Mouse (Mus musculus): ENCODE data around the gene Hs2st1. TPM values are rescaled to one million over a fixed set of nuclear protein-coding genes. Genes with fewer than 3 reads are reported as not detected.

Gene Hs2st1
- polyA plus RNA-seq, 1 experiment from 2014 or later, result 16.3 TPM

GRCm38 (mm10) chr3:144408953-144409352 lies 161.0 kb downstream of the Hs2st1 start:
- WGBS, result 97% methylated on average over 1 of the region's 1 CpGs
- no peak for ATAC-seq
- no peak overlapping the region for H3K4me2 ChIP-seq (ENCODE audit: low read length)
- H3K4me1 ChIP-seq (replicated peaks; ENCODE audit: control insufficient read depth, insufficient read depth, low read length), result peaks cover 22% of the 10 kb centered on the region
- no peak overlapping the region for H3K4me3 ChIP-seq (replicated peaks; ENCODE audit: low read length)
- no peak overlapping the region for H3K9ac ChIP-seq (replicated peaks; ENCODE audit: low read depth, low read length)
- H3K27me3 ChIP-seq (replicated peaks; ENCODE audit: control insufficient read depth, insufficient read depth, low read length), result no peaks in the 10 kb centered on the region
- no peak overlapping the region for H3K27ac ChIP-seq (ENCODE audit: low read length)
- H3K36me3 ChIP-seq (ENCODE audit: control insufficient read depth, insufficient read depth), result no peaks in the 10 kb centered on the region
- H3K9me3 ChIP-seq (ENCODE audit: control insufficient read depth, low read length), result no peaks in the 10 kb centered on the region

GRCm38 (mm10) chr3:144405331-144405730 lies 164.7 kb downstream of the Hs2st1 start:
- no peak overlapping the region for H3K4me3 ChIP-seq (replicated peaks; ENCODE audit: low read length)
- H3K27me3 ChIP-seq (replicated peaks; ENCODE audit: control insufficient read depth, insufficient read depth, low read length), result no peaks in the 10 kb centered on the region
- no peaks in the 10 kb centered on the region for H3K36me3 ChIP-seq (ENCODE audit: control insufficient read depth, insufficient read depth)
- no peak for ATAC-seq
- H3K27ac ChIP-seq (ENCODE audit: low read length), result no peak overlapping the region
- 74% methylated on average over 11 of the region's 11 CpGs for WGBS
- H3K4me2 ChIP-seq (ENCODE audit: low read length), result no peak overlapping the region
- H3K9ac ChIP-seq (replicated peaks; ENCODE audit: low read depth, low read length), result no peak overlapping the region
- H3K4me1 ChIP-seq (replicated peaks; ENCODE audit: control insufficient read depth, insufficient read depth, low read length), result no peaks in the 10 kb centered on the region
- H3K9me3 ChIP-seq (ENCODE audit: control insufficient read depth, low read length), result no peaks in the 10 kb centered on the region

- 93% methylated on average over 5 of the region's 5 CpGs for WGBS
- no peak for ATAC-seq
- no peaks in the 10 kb centered on the region for H3K27me3 ChIP-seq (replicated peaks; ENCODE audit: control insufficient read depth, insufficient read depth, low read length)
- no peaks in the 10 kb centered on the region for H3K36me3 ChIP-seq (ENCODE audit: control insufficient read depth, insufficient read depth)
- no peaks in the 10 kb centered on the region for H3K9me3 ChIP-seq (ENCODE audit: control insufficient read depth, low read length)
- peaks cover 16% of the 10 kb centered on the region for H3K4me1 ChIP-seq (replicated peaks; ENCODE audit: control insufficient read depth, insufficient read depth, low read length)
- no peak overlapping the region for H3K4me2 ChIP-seq (ENCODE audit: low read length)
- H3K27ac ChIP-seq (ENCODE audit: low read length), result no peak overlapping the region
- H3K4me3 ChIP-seq (replicated peaks; ENCODE audit: low read length), result no peak overlapping the region
- no peak overlapping the region for H3K9ac ChIP-seq (replicated peaks; ENCODE audit: low read depth, low read length)
Observed at GRCm38 (mm10) chr3:144401292-144401691, 168.7 kb downstream of the Hs2st1 start.

GRCm38 (mm10) chr3:144400870-144401269 lies 169.1 kb downstream of the Hs2st1 start:
- WGBS, result 78% methylated on average over 7 of the region's 7 CpGs
- no peaks in the 10 kb centered on the region for H3K9me3 ChIP-seq (ENCODE audit: control insufficient read depth, low read length)
- no peak overlapping the region for H3K9ac ChIP-seq (replicated peaks; ENCODE audit: low read depth, low read length)
- H3K36me3 ChIP-seq (ENCODE audit: control insufficient read depth, insufficient read depth), result no peaks in the 10 kb centered on the region
- H3K4me1 ChIP-seq (replicated peaks; ENCODE audit: control insufficient read depth, insufficient read depth, low read length), result peaks cover 20% of the 10 kb centered on the region
- H3K27me3 ChIP-seq (replicated peaks; ENCODE audit: control insufficient read depth, insufficient read depth, low read length), result no peaks in the 10 kb centered on the region
- ATAC-seq, result no peak
- no peak overlapping the region for H3K27ac ChIP-seq (ENCODE audit: low read length)
- H3K4me3 ChIP-seq (replicated peaks; ENCODE audit: low read length), result no peak overlapping the region
- no peak overlapping the region for H3K4me2 ChIP-seq (ENCODE audit: low read length)

GRCm38 (mm10) chr3:144400374-144400773 lies 169.6 kb downstream of the Hs2st1 start:
- WGBS, result 81% methylated on average over 8 of the region's 8 CpGs
- no peak overlapping the region for H3K27ac ChIP-seq (ENCODE audit: low read length)
- H3K9ac ChIP-seq (replicated peaks; ENCODE audit: low read depth, low read length), result no peak overlapping the region
- no peaks in the 10 kb centered on the region for H3K9me3 ChIP-seq (ENCODE audit: control insufficient read depth, low read length)
- no peak overlapping the region for H3K4me2 ChIP-seq (ENCODE audit: low read length)
- no peaks in the 10 kb centered on the region for H3K27me3 ChIP-seq (replicated peaks; ENCODE audit: control insufficient read depth, insufficient read depth, low read length)
- ATAC-seq, result no peak
- no peaks in the 10 kb centered on the region for H3K36me3 ChIP-seq (ENCODE audit: control insufficient read depth, insufficient read depth)
- H3K4me1 ChIP-seq (replicated peaks; ENCODE audit: control insufficient read depth, insufficient read depth, low read length), result peaks cover 20% of the 10 kb centered on the region
- H3K4me3 ChIP-seq (replicated peaks; ENCODE audit: low read length), result no peak overlapping the region

- 21% methylated on average over 21 of the region's 21 CpGs for WGBS
- no peaks in the 10 kb centered on the region for H3K27me3 ChIP-seq (replicated peaks; ENCODE audit: control insufficient read depth, insufficient read depth, low read length)
- H3K9me3 ChIP-seq (ENCODE audit: control insufficient read depth, low read length), result no peaks in the 10 kb centered on the region
- H3K27ac ChIP-seq (ENCODE audit: low read length), result no peak overlapping the region
- H3K4me2 ChIP-seq (ENCODE audit: low read length), result peak overlapping the region; percentile 71
- H3K36me3 ChIP-seq (ENCODE audit: control insufficient read depth, insufficient read depth), result no peaks in the 10 kb centered on the region
- H3K4me3 ChIP-seq (replicated peaks; ENCODE audit: low read length), result peak overlapping the region; percentile 42
- H3K4me1 ChIP-seq (replicated peaks; ENCODE audit: control insufficient read depth, insufficient read depth, low read length), result peaks cover 24% of the 10 kb centered on the region
- ATAC-seq, result peak; percentile 77
- peak overlapping the region; percentile 63 for H3K9ac ChIP-seq (replicated peaks; ENCODE audit: low read depth, low read length)
Observed at GRCm38 (mm10) chr3:144399358-144400096, 170.5 kb downstream of the Hs2st1 start.

GRCm38 (mm10) chr3:144398166-144398565 lies 171.8 kb downstream of the Hs2st1 start:
- Histone ChIP-seq H3K27ac (ENCODE audit: low read length) (no peak overlapping the region), H3K4me2 (ENCODE audit: low read length) (no peak overlapping the region), H3K4me3 (replicated peaks; ENCODE audit: low read length) (no peak overlapping the region), H3K36me3 (ENCODE audit: control insufficient read depth, insufficient read depth) (no peaks in the 10 kb centered on the region), H3K4me1 (replicated peaks; ENCODE audit: control insufficient read depth, insufficient read depth, low read length) (peaks cover 26% of the 10 kb centered on the region), H3K9me3 (ENCODE audit: control insufficient read depth, low read length) (no peaks in the 10 kb centered on the region), H3K9ac (replicated peaks; ENCODE audit: low read depth, low read length) (no peak overlapping the region), H3K27me3 (replicated peaks; ENCODE audit: control insufficient read depth, insufficient read depth, low read length) (no peaks in the 10 kb centered on the region)
- no peak for ATAC-seq
- WGBS, result 85% methylated on average over 7 of the region's 7 CpGs

GRCm38 (mm10) chr3:144396478-144396877 lies 173.5 kb downstream of the Hs2st1 start:
- 26% methylated on average over 17 of the region's 17 CpGs for WGBS
- ATAC-seq, result peak; percentile 67

GRCm38 (mm10) chr3:144394454-144394943 lies 175.5 kb downstream of the Hs2st1 start:
- 43% methylated on average over 7 of the region's 7 CpGs for WGBS
- 0 out of 2 replicates have a peak overlapping the region, but pooled peaks have one; percentile 18 for H3K9ac ChIP-seq (replicated peaks; ENCODE audit: low read depth, low read length)
- peak overlapping the region; percentile 51 for H3K27ac ChIP-seq (ENCODE audit: low read length)
- no peak overlapping the region for H3K4me3 ChIP-seq (replicated peaks; ENCODE audit: low read length)
- ATAC-seq, result no peak
- no peak overlapping the region for H3K4me2 ChIP-seq (ENCODE audit: low read length)
- H3K27me3 ChIP-seq (replicated peaks; ENCODE audit: control insufficient read depth, insufficient read depth, low read length), result no peaks in the 10 kb centered on the region
- H3K9me3 ChIP-seq (ENCODE audit: control insufficient read depth, low read length), result no peaks in the 10 kb centered on the region
- H3K4me1 ChIP-seq (replicated peaks; ENCODE audit: control insufficient read depth, insufficient read depth, low read length), result peaks cover 24% of the 10 kb centered on the region
- no peaks in the 10 kb centered on the region for H3K36me3 ChIP-seq (ENCODE audit: control insufficient read depth, insufficient read depth)

More at GRCm38 (mm10) chr3:144396478-144396877, 173.5 kb downstream of the Hs2st1 start:
- Histone ChIP-seq H3K9me3 (ENCODE audit: control insufficient read depth, low read length) (no peaks in the 10 kb centered on the region), H3K4me2 (ENCODE audit: low read length) (peak overlapping the region; percentile 33), H3K27ac (ENCODE audit: low read length) (peak overlapping the region; percentile 40; the same call in 1 of the 2 replicates), H3K36me3 (ENCODE audit: control insufficient read depth, insufficient read depth) (no peaks in the 10 kb centered on the region), H3K27me3 (replicated peaks; ENCODE audit: control insufficient read depth, insufficient read depth, low read length) (no peaks in the 10 kb centered on the region), H3K9ac (replicated peaks; ENCODE audit: low read depth, low read length) (no peak overlapping the region; the same call in 1 of the 2 replicates), H3K4me1 (replicated peaks; ENCODE audit: control insufficient read depth, insufficient read depth, low read length) (peaks cover 26% of the 10 kb centered on the region), H3K4me3 (replicated peaks; ENCODE audit: low read length) (no peak overlapping the region)

Data from forebrain, embryonic 16.5 days (tissue).